Mouse (Mus musculus) c-Kit-positive CD71-negative TER-119-negative erythroid progenitor cells, embryonic 14.5 days (primary cell): ENCODE results near the gene Iqgap1.
"Not testable (repeated sequence)": the region's sequence is repeated elsewhere in the genome, so short reads cannot be mapped to it uniquely, and the experiment has no call there.

ENCODE experiments used
- DNase-seq: peaks from one replicate; pipeline ENCODE4 v3.0.0-alpha.2; 2013; ENCODE audit warnings: low read depth

The Iqgap1 gene

GRCm38 (mm10) chr7:80766861-80767312 is 58.9 kb downstream of the Iqgap1 start:
- DNase-seq: no peak

GRCm38 (mm10) chr7:80766072-80766471 is 59.7 kb downstream of the Iqgap1 start:
- no peak for DNase-seq

- DNase-seq: no peak
Observed at GRCm38 (mm10) chr7:80763864-80764437, 61.8 kb downstream of the Iqgap1 start.

GRCm38 (mm10) chr7:80762297-80762696 is 63.5 kb downstream of the Iqgap1 start:
- DNase-seq: no peak

GRCm38 (mm10) chr7:80754086-80754485 is 71.7 kb downstream of the Iqgap1 start:
- peak; percentile 51 for DNase-seq

GRCm38 (mm10) chr7:80753613-80754012 is 72.2 kb downstream of the Iqgap1 start:
- DNase-seq: no peak

- DNase-seq: no peak
Observed at GRCm38 (mm10) chr7:80749624-80750023, 76.2 kb downstream of the Iqgap1 start.

- not testable (repeated sequence) for DNase-seq
Observed at GRCm38 (mm10) chr7:80749109-80749508, 76.7 kb downstream of the Iqgap1 start.

GRCm38 (mm10) chr7:80747371-80747770 is 78.4 kb downstream of the Iqgap1 start:
- no peak for DNase-seq

GRCm38 (mm10) chr7:80746166-80746761 is 79.5 kb downstream of the Iqgap1 start:
- DNase-seq: no peak

- DNase-seq: no peak
Observed at GRCm38 (mm10) chr7:80745746-80746145, 80.0 kb downstream of the Iqgap1 start.

- no peak for DNase-seq
Observed at GRCm38 (mm10) chr7:80745250-80745649, 80.5 kb downstream of the Iqgap1 start.

GRCm38 (mm10) chr7:80743920-80744630 is 81.7 kb downstream of the Iqgap1 start:
- no peak for DNase-seq

GRCm38 (mm10) chr7:80742671-80743070 is 83.1 kb downstream of the Iqgap1 start:
- no peak for DNase-seq

- peak; percentile 55 for DNase-seq
Observed at GRCm38 (mm10) chr7:80740954-80741353, 84.8 kb downstream of the Iqgap1 start.

- DNase-seq: no peak
Observed at GRCm38 (mm10) chr7:80736199-80736598, 89.6 kb downstream of the Iqgap1 start.

- no peak for DNase-seq
Observed at GRCm38 (mm10) chr7:80732986-80733385, 92.8 kb downstream of the Iqgap1 start.

- DNase-seq: peak; percentile 42
Observed at GRCm38 (mm10) chr7:80729662-80730061, 96.1 kb downstream of the Iqgap1 start.

GRCm38 (mm10) chr7:80721041-80721440 is 104.7 kb downstream of the Iqgap1 start:
- DNase-seq: no peak

GRCm38 (mm10) chr7:80719582-80719981 is 106.2 kb downstream of the Iqgap1 start:
- DNase-seq: no peak

- no peak for DNase-seq
Observed at GRCm38 (mm10) chr7:80719038-80719437, 106.7 kb downstream of the Iqgap1 start.

- no peak for DNase-seq
Observed at GRCm38 (mm10) chr7:80718471-80718870, 107.3 kb downstream of the Iqgap1 start.

- no peak for DNase-seq
Observed at GRCm38 (mm10) chr7:80716758-80717157, 109.0 kb downstream of the Iqgap1 start.
